Mouse (Mus musculus): ENCODE measurements around the gene Camk2n1.

The Camk2n1 gene

DNA sequence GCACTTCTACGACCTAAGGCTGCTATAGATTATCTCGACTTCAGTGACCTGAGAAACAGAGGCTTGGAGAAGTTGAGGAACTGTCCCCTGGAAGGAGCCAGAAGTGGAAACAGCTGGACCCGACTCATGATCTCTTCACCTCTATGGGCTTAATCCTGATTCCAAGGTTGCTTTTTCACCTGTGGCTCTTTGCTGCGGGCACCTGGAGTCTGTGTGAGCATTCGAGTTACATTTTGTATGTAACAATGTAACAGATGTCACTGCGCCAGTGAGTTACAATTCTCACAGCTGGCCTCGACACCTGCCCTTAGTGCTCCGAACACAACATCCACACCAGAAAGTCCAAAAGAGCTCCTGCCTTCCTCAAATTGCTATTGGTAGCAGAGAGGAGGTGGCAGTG lies 11.3 kb downstream of the Camk2n1 start:
- no peak for DNase-seq (ENCODE audit: low spot score)

- DNase-seq (ENCODE audit: low spot score) = no peak
These were observed 12.6 kb downstream of the Camk2n1 start for GRCm38 (mm10) chr4:138466690-138467089.

DNA sequence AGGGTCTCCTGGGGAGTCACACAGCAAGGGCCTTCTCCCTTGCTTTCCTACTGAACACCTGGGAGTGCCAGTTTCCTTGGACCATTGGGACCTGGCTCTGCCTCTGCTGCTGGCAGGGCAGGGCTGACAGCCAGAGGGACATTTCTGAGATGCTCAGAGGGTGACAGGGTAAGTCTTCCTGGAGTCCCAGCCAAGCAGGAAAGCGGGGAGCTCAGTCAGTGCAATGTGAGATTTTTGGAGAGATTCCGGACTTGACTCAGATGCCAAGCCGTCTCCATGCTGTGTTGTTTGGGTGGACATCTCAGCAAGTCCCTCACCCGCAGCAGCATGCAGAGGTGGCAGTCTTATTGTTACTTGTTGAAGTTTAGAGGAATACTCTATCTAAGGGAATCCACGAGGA lies 13.3 kb downstream of the Camk2n1 start:
- DNase-seq (ENCODE audit: low spot score) = no peak

GRCm38 (mm10) chr4:138469080-138469479 lies 15.0 kb downstream of the Camk2n1 start:
- DNase-seq (ENCODE audit: low spot score) = no peak

- DNase-seq (ENCODE audit: low spot score) = no peak
These were observed 17.1 kb downstream of the Camk2n1 start for GRCm38 (mm10) chr4:138471241-138471640.

- no peak for DNase-seq (ENCODE audit: low spot score)
These were observed 25.5 kb downstream of the Camk2n1 start for GRCm38 (mm10) chr4:138479595-138479994.

GRCm38 (mm10) chr4:138480962-138481361 lies 26.8 kb downstream of the Camk2n1 start:
- no peak for DNase-seq (ENCODE audit: low spot score)

- no peak for DNase-seq (ENCODE audit: low spot score)
These were observed 28.6 kb downstream of the Camk2n1 start for GRCm38 (mm10) chr4:138482721-138483120.

DNA sequence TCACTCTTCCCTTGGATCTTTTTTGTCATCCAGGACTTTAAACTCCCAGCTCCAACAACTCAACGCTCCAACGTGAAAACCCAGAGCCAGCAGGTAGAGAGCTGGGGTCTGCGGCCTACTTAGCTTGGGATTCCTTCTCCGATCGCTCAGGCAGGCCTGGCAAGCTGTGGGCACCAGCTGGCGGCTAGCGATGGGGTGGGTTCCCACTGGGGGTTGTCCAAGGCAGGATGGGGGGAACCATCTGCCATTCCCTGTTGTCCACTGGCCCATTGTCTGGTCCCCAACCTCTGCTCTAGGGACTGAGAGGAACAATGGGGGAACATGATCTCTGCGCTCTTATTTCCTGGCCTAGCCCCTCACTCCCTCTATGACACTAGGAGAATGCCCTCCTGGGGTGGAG lies 34.1 kb downstream of the Camk2n1 start:
- no peak for DNase-seq (ENCODE audit: low spot score)

DNA sequence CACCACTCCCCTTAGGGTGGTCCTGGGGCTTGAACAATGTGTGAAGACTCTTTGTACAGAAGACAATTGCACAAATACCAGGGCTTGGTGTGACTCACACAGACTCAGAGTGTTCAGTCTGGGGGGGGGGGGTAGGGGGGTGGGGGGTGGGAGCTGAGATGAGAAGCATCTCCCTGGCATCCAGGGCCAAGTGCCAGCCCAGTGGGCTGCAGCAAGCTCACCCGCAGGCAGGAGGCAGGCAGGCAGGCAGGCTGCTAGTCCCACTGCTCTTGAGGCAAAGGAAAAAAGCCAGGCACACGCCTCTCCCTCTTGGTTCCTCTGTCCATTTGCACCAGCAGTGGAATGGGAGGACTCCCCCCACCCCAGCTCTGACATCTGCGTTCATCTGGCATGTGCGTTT lies 37.0 kb downstream of the Camk2n1 start:
- no peak for DNase-seq (ENCODE audit: low spot score)

DNA sequence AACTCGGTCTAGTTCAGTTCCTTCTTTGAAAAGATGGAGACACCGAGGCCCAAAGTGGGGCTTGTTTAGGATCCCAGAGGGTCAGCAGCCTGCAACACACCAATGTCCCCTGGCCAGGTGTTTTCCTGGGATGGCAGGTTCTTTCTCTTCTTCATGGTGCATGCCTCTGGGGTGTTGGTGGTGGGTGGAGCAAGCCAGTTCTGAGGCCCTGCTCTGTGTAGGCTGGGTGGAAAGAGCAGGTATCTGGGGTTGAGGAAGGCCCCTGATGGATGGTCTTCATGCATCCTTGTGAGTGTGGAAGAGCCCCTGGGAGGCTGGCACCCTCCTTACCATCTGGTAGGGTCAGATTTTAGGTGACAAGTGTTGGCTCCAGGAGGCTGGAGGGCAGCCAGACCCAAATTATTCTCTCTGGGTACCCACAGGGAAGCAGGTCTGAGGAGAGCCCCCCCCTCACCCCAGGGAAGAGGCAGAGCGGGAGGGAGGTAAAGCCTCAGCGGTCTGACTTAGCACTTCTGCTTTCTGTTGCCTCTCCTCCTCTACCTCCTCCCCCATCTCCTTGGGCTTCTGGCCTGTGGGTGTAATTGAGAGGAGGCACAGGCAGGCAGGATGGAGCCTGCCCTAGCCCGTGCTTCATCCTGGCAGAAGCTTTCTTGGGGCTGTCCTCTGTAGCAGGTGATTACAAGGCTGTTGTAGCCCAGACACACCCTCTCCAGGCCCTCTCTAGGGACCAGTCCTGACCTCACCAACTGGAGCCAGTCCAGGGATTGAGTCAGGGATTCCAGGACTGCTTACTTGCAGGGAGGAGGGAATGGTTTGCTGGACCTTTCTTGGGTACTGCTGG lies 39.3 kb downstream of the Camk2n1 start:
- no peak for DNase-seq (ENCODE audit: low spot score)

DNA sequence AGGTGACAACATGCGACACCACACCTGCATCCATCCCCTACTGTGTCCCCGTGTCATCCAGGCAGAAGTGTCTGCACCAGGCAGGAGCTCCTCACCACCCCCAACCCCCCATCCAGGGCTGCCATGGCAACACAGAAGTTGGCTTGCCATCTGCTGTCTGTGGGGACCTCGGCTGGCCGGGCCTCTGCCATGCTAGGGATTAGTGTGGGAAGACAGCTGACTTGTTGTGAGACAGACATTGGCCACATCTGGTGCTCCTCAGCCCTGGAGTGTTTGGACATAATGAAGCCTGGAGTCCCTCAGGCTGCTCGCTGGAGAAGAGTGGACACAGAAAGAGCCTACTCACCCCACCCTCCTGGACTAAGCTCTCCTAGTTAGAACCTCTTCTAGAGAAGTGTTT lies 40.8 kb downstream of the Camk2n1 start:
- no peak for DNase-seq (ENCODE audit: low spot score)

DNA sequence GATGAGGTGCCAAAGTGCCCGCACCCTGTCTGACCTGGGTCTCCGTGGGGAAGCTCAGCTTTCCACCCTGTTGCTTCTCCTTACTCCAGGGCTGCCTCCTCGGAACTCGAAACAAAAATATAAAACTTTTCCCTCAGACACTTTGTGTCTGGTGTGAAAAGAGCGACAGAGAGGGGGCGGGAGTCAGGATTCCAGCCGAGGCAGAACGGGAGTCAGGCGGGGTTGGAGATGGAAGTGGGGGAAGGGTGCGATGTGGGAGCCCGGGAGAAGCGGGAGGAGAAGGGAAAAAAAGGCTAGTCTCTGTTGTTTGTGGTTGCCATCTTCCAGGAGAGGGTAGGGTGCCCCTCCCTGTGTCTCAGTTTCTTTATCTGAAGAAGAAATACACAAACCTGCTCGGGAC lies 41.7 kb downstream of the Camk2n1 start:
- DNase-seq (ENCODE audit: low spot score) = no peak

GRCm38 (mm10) chr4:138496746-138497520 lies 42.8 kb downstream of the Camk2n1 start:
- no peak for DNase-seq (ENCODE audit: low spot score)

DNA sequence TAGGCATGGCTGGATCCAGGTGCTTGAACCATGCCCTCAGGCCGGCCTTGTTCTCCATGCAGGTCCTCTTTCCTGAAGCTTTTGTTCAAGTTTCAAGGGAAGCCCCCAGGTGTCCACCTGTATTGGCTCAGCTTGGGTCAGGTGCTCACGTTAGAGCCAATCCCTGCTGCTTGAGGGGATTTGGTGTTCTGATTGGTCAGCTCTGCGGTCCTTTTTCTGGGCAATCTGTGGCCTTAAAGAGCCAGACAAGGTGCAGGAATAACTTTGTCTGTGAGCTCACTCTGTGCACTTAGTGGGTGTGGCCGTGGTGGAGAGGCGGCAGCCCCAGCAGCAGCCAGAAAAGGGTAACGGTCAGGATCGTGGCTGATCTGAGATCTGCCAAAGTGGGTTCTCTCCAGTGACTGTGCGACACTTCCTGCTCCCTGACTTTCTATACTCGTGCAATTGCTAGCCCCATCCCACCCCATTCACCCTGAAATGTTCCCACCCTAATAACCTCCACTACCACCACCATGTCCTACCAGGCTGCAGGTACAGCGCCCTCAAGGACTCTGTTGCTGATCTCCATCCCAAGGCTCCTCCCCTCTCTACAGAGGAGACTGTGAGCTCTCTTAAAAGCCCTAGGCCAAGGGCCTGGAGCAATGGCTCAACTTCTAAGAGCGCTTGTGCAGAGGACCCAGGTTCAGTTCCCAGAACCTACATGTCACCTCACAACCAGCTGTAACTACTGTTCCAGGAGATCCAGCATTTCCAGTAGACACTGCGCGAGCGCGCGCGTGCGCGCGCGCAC lies 45.9 kb downstream of the Camk2n1 start:
- DNase-seq (ENCODE audit: low spot score) = no peak

GRCm38 (mm10) chr4:138501048-138501447 lies 46.9 kb downstream of the Camk2n1 start:
- DNase-seq (ENCODE audit: low spot score) = no peak

DNA sequence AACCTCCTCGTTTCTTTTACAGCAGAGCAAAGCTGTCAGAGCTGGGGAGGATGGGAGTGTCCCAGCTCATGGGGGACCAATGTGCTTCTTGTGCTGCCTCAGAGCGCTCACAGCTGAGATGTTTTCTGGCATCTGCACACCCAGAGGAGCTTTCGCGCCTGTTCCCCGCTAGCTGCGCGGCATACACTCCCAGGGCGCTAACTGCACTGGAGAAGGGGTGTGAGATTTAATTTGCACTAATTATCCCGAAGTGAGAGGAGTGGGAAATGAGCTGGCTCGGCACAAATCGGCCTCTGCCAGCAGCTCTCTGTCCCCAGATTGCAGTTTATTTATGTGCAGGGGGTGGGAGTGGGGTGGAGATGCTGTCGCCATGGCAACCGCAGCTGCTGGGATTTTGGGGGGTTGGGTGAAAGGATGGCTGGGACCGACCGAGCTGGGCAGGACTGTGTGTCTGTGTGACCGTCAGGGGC lies 50.6 kb downstream of the Camk2n1 start:
- DNase-seq (ENCODE audit: low spot score) = no peak

GRCm38 (mm10) chr4:138505171-138505870 lies 51.2 kb downstream of the Camk2n1 start:
- DNase-seq (ENCODE audit: low spot score) = no peak

GRCm38 (mm10) chr4:138507903-138508302 lies 53.8 kb downstream of the Camk2n1 start:
- no peak for DNase-seq (ENCODE audit: low spot score)

Data from c-Kit-positive CD71-positive TER-119-positive erythroid progenitor cells, embryonic 14.5 days (primary cell).